Mouse (Mus musculus) midbrain, embryonic 12.5 days (tissue): ENCODE measurements around the gene Gins1. TPM values are rescaled to one million over a fixed set of nuclear protein-coding genes. Genes with fewer than 3 reads are reported as not detected.

Experiments
- ATAC-seq: fragments of 200-750 bp; cut with Nextera tagmentation; 2 replicates; pipeline ENCODE4 v1.8.0; 2017; ENCODE audit warnings: low read depth, moderate TSS enrichment, moderate library complexity; ENCODE audit not compliant: low FRiP score
- H3K27ac ChIP-seq: fragments of 300-500 bp; sonication (generic); replicated peaks from 2 replicates; pipeline ENCODE4 v1.5.1; 2016; ENCODE audit warnings: mild to moderate bottlenecking
- H3K27me3 ChIP-seq: fragments of 300-500 bp; sonication (generic); 2 replicates; pipeline ENCODE4 v1.6.1; 2016; ENCODE audit warnings: mild to moderate bottlenecking
- H3K36me3 ChIP-seq: fragments of 300-500 bp; sonication (generic); 2 replicates; pipeline ENCODE4 v1.6.1; 2016
- H3K4me1 ChIP-seq: fragments of 300-500 bp; sonication (generic); 2 replicates; pipeline ENCODE4 v1.6.1; 2016
- H3K4me2 ChIP-seq: fragments of 300-500 bp; sonication (generic); replicated peaks from 2 replicates; pipeline ENCODE4 v1.6.1; 2016; ENCODE audit warnings: mild to moderate bottlenecking, moderate library complexity
- H3K4me3 ChIP-seq: fragments of 300-500 bp; sonication (generic); 2 replicates; pipeline ENCODE4 v1.5.1; 2016; ENCODE audit warnings: mild to moderate bottlenecking
- H3K9ac ChIP-seq: fragments of 300-500 bp; sonication (generic); replicated peaks from 2 replicates; pipeline ENCODE4 v1.6.1; 2016; ENCODE audit warnings: mild to moderate bottlenecking, moderate library complexity
- H3K9me3 ChIP-seq: fragments of 300-500 bp; sonication (generic); 2 replicates; pipeline ENCODE4 v1.6.1; 2016; ENCODE audit warnings: mild to moderate bottlenecking
- WGBS: fragments of 180-500 bp; shearing (Covaris S2); methylation state at CpG from one replicate; pipeline ENCODE4 v1.1.7; 2016; 5-methylcytosine and 5-hydroxymethylcytosine counted together
- polyA plus RNA-seq: library from polyadenylated mRNA; unstranded; fragments of >200 nt; fragmentation: Nextera tagmentation; extraction: Ambion mirVana; gene quantifications from 2 replicates; pipeline ENCODE4 v1.2.1, GENCODE M21; 2016

The Gins1 gene
- polyA plus RNA-seq, 1 experiment from 2014 or later = 54.5 TPM

GRCm38 (mm10) chr2:150971856-150972255 lies 66.7 kb downstream of the Gins1 start:
- Histone ChIP-seq H3K4me2 (no peak overlapping the region), H3K4me3 (no peak overlapping the region), H3K27me3 (no peaks in the 10 kb centered on the region), H3K4me1 (no peaks in the 10 kb centered on the region), H3K9ac (no peak overlapping the region), H3K27ac (no peak overlapping the region), H3K36me3 (peaks cover 78% of the 10 kb centered on the region), H3K9me3 (no peaks in the 10 kb centered on the region)
- 77% methylated on average over 7 of the region's 7 CpGs for WGBS
- ATAC-seq = no peak

- no peaks in the 10 kb centered on the region for H3K4me1 ChIP-seq
- no peak overlapping the region for H3K9ac ChIP-seq
- no peaks in the 10 kb centered on the region for H3K27me3 ChIP-seq
- no peak for ATAC-seq
- H3K36me3 ChIP-seq = peaks cover 72% of the 10 kb centered on the region
- H3K4me2 ChIP-seq = no peak overlapping the region
- 86% methylated on average over 3 of the region's 3 CpGs for WGBS
- H3K27ac ChIP-seq = no peak overlapping the region
- no peak overlapping the region for H3K4me3 ChIP-seq
- no peaks in the 10 kb centered on the region for H3K9me3 ChIP-seq
These were observed 67.5 kb downstream of the Gins1 start for GRCm38 (mm10) chr2:150972681-150973080.

- ATAC-seq = no peak
- Histone ChIP-seq H3K36me3 (peaks cover 67% of the 10 kb centered on the region), H3K4me1 (no peaks in the 10 kb centered on the region), H3K4me3 (no peak overlapping the region), H3K4me2 (no peak overlapping the region), H3K9me3 (no peaks in the 10 kb centered on the region), H3K9ac (no peak overlapping the region), H3K27ac (no peak overlapping the region), H3K27me3 (no peaks in the 10 kb centered on the region)
- WGBS = 93% methylated on average over 8 of the region's 8 CpGs
These were observed 68.4 kb downstream of the Gins1 start for GRCm38 (mm10) chr2:150973401-150974115.

- no peak overlapping the region for H3K4me3 ChIP-seq
- H3K9ac ChIP-seq = no peak overlapping the region
- no peaks in the 10 kb centered on the region for H3K4me1 ChIP-seq
- 93% methylated on average over 5 of the region's 5 CpGs for WGBS
- no peak for ATAC-seq
- H3K27ac ChIP-seq = no peak overlapping the region
- no peaks in the 10 kb centered on the region for H3K27me3 ChIP-seq
- no peaks in the 10 kb centered on the region for H3K9me3 ChIP-seq
- H3K36me3 ChIP-seq = peaks cover 53% of the 10 kb centered on the region
- H3K4me2 ChIP-seq = no peak overlapping the region
These were observed 71.7 kb downstream of the Gins1 start for GRCm38 (mm10) chr2:150976871-150977270.

GRCm38 (mm10) chr2:150977676-150978075 lies 72.5 kb downstream of the Gins1 start:
- Histone ChIP-seq H3K9ac (no peak overlapping the region), H3K27me3 (no peaks in the 10 kb centered on the region), H3K36me3 (peaks cover 45% of the 10 kb centered on the region), H3K9me3 (no peaks in the 10 kb centered on the region), H3K4me1 (no peaks in the 10 kb centered on the region), H3K4me2 (no peak overlapping the region), H3K4me3 (no peak overlapping the region), H3K27ac (no peak overlapping the region)
- ATAC-seq = no peak
- 95% methylated on average over 6 of the region's 6 CpGs for WGBS

GRCm38 (mm10) chr2:150978791-150979190 lies 73.6 kb downstream of the Gins1 start:
- peaks cover 35% of the 10 kb centered on the region for H3K36me3 ChIP-seq
- H3K27me3 ChIP-seq = no peaks in the 10 kb centered on the region
- H3K9me3 ChIP-seq = no peaks in the 10 kb centered on the region
- 93% methylated on average over 3 of the region's 3 CpGs for WGBS
- ATAC-seq = no peak
- no peak overlapping the region for H3K4me3 ChIP-seq
- no peak overlapping the region for H3K4me2 ChIP-seq
- no peaks in the 10 kb centered on the region for H3K4me1 ChIP-seq
- no peak overlapping the region for H3K9ac ChIP-seq
- no peak overlapping the region for H3K27ac ChIP-seq

GRCm38 (mm10) chr2:150979861-150980620 lies 74.8 kb downstream of the Gins1 start:
- no peak for ATAC-seq
- no peaks in the 10 kb centered on the region for H3K9me3 ChIP-seq
- H3K9ac ChIP-seq = no peak overlapping the region
- no peaks in the 10 kb centered on the region for H3K4me1 ChIP-seq
- H3K36me3 ChIP-seq = peaks cover 24% of the 10 kb centered on the region
- no peaks in the 10 kb centered on the region for H3K27me3 ChIP-seq
- H3K27ac ChIP-seq = no peak overlapping the region
- no peak overlapping the region for H3K4me2 ChIP-seq
- no peak overlapping the region for H3K4me3 ChIP-seq
- WGBS = 89% methylated on average over 14 of the region's 14 CpGs

Other genes with a start within 250 kb of the Gins1 start
- 25.1 and 26.8 TPM in 2 replicates for gene Acss1, start 236.9 kb upstream of the Gins1 start, polyA plus RNA-seq
- 0.09 and 0.13 TPM in 2 replicates for gene Vsx1, start 216.0 kb upstream of the Gins1 start, polyA plus RNA-seq
- gene Entpd6, start 156.4 kb upstream of the Gins1 start, polyA plus RNA-seq = 30.4 and 32.0 TPM in 2 replicates
- gene Pygb, start 118.7 kb upstream of the Gins1 start, polyA plus RNA-seq = 77.4 and 80.1 TPM in 2 replicates
- 59.5 and 65.5 TPM in 2 replicates for gene Abhd12, start 659 bp upstream of the Gins1 start, polyA plus RNA-seq
- 14.5 and 16.0 TPM in 2 replicates for gene Ninl, start 134.0 kb downstream of the Gins1 start, polyA plus RNA-seq
- gene Nanp, start 134.0 kb downstream of the Gins1 start, polyA plus RNA-seq = 38.6 and 40.8 TPM in 2 replicates
- not detected in 2 replicates for gene Gm14151, start 186.9 kb downstream of the Gins1 start, polyA plus RNA-seq
- gene Gm14147, start 192.8 kb downstream of the Gins1 start, polyA plus RNA-seq = not detected in 2 replicates